Mouse (Mus musculus) brain, embryonic 14.5 days (tissue): ENCODE measurements at regions not wholly inside any gene's neighbourhood (a gene's known extent, or its start where the extent isn't known, plus 50 kb on each side); places are given as distances from the start of the nearest gene placed in this dataset.

Source experiments
- CTCF ChIP-seq: fragments of 200-500 bp; IDR thresholded peaks from 2 replicates; pipeline ENCODE4 v1.5.1; 2012; ENCODE audit warnings: inconsistent platforms, mild to moderate bottlenecking, moderate library complexity, borderline replicate concordance; ENCODE audit not compliant: insufficient read depth, insufficient read length; ENCODE audit errors: extremely low read depth
- POLR2A ChIP-seq: fragments of 200-500 bp; IDR thresholded peaks from 2 replicates; pipeline ENCODE4 v1.6.1; 2012; ENCODE audit warnings: mild to moderate bottlenecking, inconsistent platforms, borderline replicate concordance; ENCODE audit not compliant: poor library complexity, insufficient read depth, insufficient read length, severe bottlenecking; ENCODE audit errors: extremely low read depth

DNA sequence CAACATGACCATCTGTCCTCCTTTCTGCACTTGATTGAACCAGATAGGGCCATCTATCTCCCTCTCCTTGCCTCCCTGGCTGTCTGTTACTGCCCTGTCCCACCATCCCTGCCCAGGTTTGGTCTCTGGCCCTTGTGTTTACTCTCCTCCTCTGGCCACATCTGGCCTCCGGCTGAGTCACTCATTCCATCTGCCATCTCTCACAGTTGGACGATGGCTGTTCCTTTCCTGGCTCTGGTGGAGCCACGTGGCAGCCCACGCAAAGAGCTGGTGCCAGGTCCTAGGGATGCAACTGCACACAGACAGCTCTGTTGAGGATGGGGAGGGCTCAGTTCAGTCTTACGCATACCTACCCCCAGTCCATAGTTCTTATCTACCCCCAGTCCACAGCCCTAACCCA lies 69.9 kb upstream of the Unc5a start:
- TF ChIP-seq POLR2A (no peak), CTCF (no peak)
